9 mouse cellular contexts compared by ENCODE assay signal in the genomic region with DNA sequence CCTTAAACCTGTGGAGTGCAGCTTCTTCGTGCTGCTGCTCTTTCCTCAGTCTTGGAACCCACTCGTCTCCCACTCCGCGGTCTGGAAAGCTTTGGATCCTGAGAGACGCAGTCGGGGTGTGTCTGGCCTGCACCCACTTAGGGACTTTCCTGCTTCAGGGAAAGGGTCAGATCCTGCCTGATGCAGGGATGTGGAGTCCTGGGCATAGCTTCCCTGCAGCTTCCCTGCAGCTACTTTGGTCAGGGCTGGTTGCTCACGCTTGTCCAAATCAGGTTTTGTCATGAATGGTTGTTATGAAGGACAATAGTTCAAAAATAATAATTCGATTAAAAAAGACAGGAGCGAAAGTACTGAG. TPM values are rescaled to one million over a fixed set of nuclear protein-coding genes. Genes with fewer than 3 reads are reported as not detected.
DNase-seq lines count a peak whose midpoint lies in the region; ATAC-seq and TF ChIP-seq lines count a peak whose summit lies in the region.
"Had no signal": no experiment of that assay in that cellular context is flagged by ENCODE, and none has a peak within 500 bp of the region (broad histone marks: within the 10 kb centered on the region; RNA-seq: fewer than 3 reads in every experiment).

No protein-coding gene starts in this region.

- H3K4me1 ChIP-seq in kidney, adult 2 months (ENCODE audit: control insufficient read depth, insufficient read depth, low read length) = peaks cover 6% of the 10 kb centered on the region; the same call in 1 of the 2 replicates
- peaks cover 4% of the 10 kb centered on the region; the same call in 1 of the 2 replicates for H3K4me1 ChIP-seq in brown adipose tissue, adult 24 weeks (ENCODE audit: control insufficient read depth, insufficient read depth, insufficient read length, low read length)
- peaks cover 8% of the 10 kb centered on the region for H3K4me1 ChIP-seq in hindbrain, embryonic 12.5 days
- peaks cover 10% of the 10 kb centered on the region for H3K4me1 ChIP-seq in midbrain, embryonic 13.5 days (replicated peaks)

- ATAC-seq in hindbrain, embryonic 12.5 days (ENCODE audit: low FRiP score) = no peak
- ATAC-seq in midbrain, embryonic 13.5 days = no peak
- ATAC-seq in frontal cortex, adult (ENCODE audit: low TSS enrichment) = no peak

- H3K4me3 ChIP-seq in kidney, adult 2 months (ENCODE audit: insufficient read depth, low read depth, low read length) = peak overlapping the region; percentile 9
- peak overlapping the region; percentile 28 for H3K4me3 ChIP-seq in brown adipose tissue, adult 24 weeks (ENCODE audit: insufficient read depth, low read depth, low read length)
- H3K4me3 ChIP-seq in hindbrain, embryonic 12.5 days = peak overlapping the region; percentile 34
- H3K4me3 ChIP-seq in midbrain, embryonic 13.5 days (replicated peaks) = peak overlapping the region; percentile 33

- H3K36me3 ChIP-seq in kidney, adult 2 months (ENCODE audit: control insufficient read depth, insufficient read depth, low read length) = no peaks in the 10 kb centered on the region
- H3K36me3 ChIP-seq in hindbrain, embryonic 12.5 days = no peaks in the 10 kb centered on the region
- no peaks in the 10 kb centered on the region for H3K36me3 ChIP-seq in midbrain, embryonic 13.5 days

- no peak for DNase-seq in kidney, adult 2 months
- no peak for DNase-seq in kidney, postnatal 36 days
- no peak for DNase-seq in testis, postnatal 14 days (ENCODE audit: low spot score)
- DNase-seq in cerebellum, adult 11-12 months = no peak

- H3K27me3 ChIP-seq in kidney, adult 2 months (replicated peaks; ENCODE audit: control insufficient read depth, insufficient read depth, low read length) = no peaks in the 10 kb centered on the region
- H3K27me3 ChIP-seq in hindbrain, embryonic 12.5 days = peaks cover 8% of the 10 kb centered on the region
- 0 out of 2 replicates have a peak, but pooled peaks cover 4% of the 10 kb centered on the region for H3K27me3 ChIP-seq in midbrain, embryonic 13.5 days

- WGBS in kidney, adult 2 months = 34% methylated on average over 9 of the region's 9 CpGs
- 26% methylated on average over 9 of the region's 9 CpGs for WGBS in hindbrain, embryonic 12.5 days
- WGBS in midbrain, embryonic 13.5 days = 22% methylated on average over 9 of the region's 9 CpGs

- H3K9me3 ChIP-seq in hindbrain, embryonic 12.5 days (replicated peaks) = no peaks in the 10 kb centered on the region
- H3K9me3 ChIP-seq in midbrain, embryonic 13.5 days = no peaks in the 10 kb centered on the region

- peak overlapping the region; percentile 71 for H3K4me2 ChIP-seq in hindbrain, embryonic 12.5 days (replicated peaks)
- peak overlapping the region; percentile 67 for H3K4me2 ChIP-seq in midbrain, embryonic 13.5 days (replicated peaks)

- H3K9ac ChIP-seq in hindbrain, embryonic 12.5 days = peak overlapping the region; percentile 44
- peak overlapping the region; percentile 15 for H3K9ac ChIP-seq in midbrain, embryonic 13.5 days (replicated peaks)

- no peak for TF ChIP-seq POLR2A in kidney, adult 2 months (IDR thresholded peaks at IDR 0.05; ENCODE audit: low read depth, low read length)

- TF ChIP-seq CTCF in kidney, adult 2 months (conservative IDR thresholded peaks at IDR 0.05; ENCODE audit: insufficient read depth, insufficient read length, low read depth, low read length) = no peak

- no peak overlapping the region for H3K27ac ChIP-seq in kidney, adult 2 months (ENCODE audit: insufficient read depth, low read depth, low read length)
- no peak overlapping the region for H3K27ac ChIP-seq in brown adipose tissue, adult 24 weeks (replicated peaks; ENCODE audit: low read depth, low read length)
- H3K27ac ChIP-seq in hindbrain, embryonic 12.5 days = no peak overlapping the region
- H3K27ac ChIP-seq in midbrain, embryonic 13.5 days = 0 out of 2 replicates have a peak overlapping the region, but pooled peaks have one; percentile 17

RNA-seq across cellular contexts. Expression of a gene that starts 11.3 kb away (rescaled TPM):
- 9.4 and 10.8 TPM in 2 replicates for polyA plus RNA-seq in kidney, adult 2 months (2012; rRNA removed)
- not detected in 2 replicates for polyA plus RNA-seq in brown adipose tissue, adult 24 weeks (2012; ENCODE audit: insufficient read depth, insufficient read length, missing spikeins)
- polyA plus RNA-seq in hindbrain, embryonic 12.5 days (2016; fragmentation: Nextera tagmentation; extraction: Ambion mirVana) = not detected in 2 replicates
- polyA plus RNA-seq in midbrain, embryonic 13.5 days (2015; fragmentation: Nextera tagmentation; extraction: Ambion mirVana) = not detected in 2 replicates
- polyA plus RNA-seq: macrophage had no signal

RNA-seq across cellular contexts. Expression of a gene that starts 12.0 kb away (rescaled TPM):
- polyA plus RNA-seq in kidney, adult 2 months (2012; rRNA removed) = 21.9 and 23.4 TPM in 2 replicates
- 9.4 and 12.3 TPM in 2 replicates for polyA plus RNA-seq in brown adipose tissue, adult 24 weeks (2012; ENCODE audit: insufficient read depth, insufficient read length, missing spikeins)
- 28.1 and 28.7 TPM in 2 replicates for polyA plus RNA-seq in hindbrain, embryonic 12.5 days (2016; fragmentation: Nextera tagmentation; extraction: Ambion mirVana)
- polyA plus RNA-seq in midbrain, embryonic 13.5 days (2015; fragmentation: Nextera tagmentation; extraction: Ambion mirVana) = 15.7 and 16.6 TPM in 2 replicates

RNA-seq across cellular contexts. Expression of a gene that starts 49.8 kb away (rescaled TPM):
- 18.2 and 25.8 TPM in 2 replicates for polyA plus RNA-seq in kidney, adult 2 months (2012; rRNA removed)
- 3.0 TPM in 1 of 2 replicates, not detected in the other for polyA plus RNA-seq in brown adipose tissue, adult 24 weeks (2012; ENCODE audit: insufficient read depth, insufficient read length, missing spikeins)
- polyA plus RNA-seq in hindbrain, embryonic 12.5 days (2016; fragmentation: Nextera tagmentation; extraction: Ambion mirVana) = 0.43 TPM in 1 of 2 replicates, not detected in the other
- 0.48 TPM in 1 of 2 replicates, not detected in the other for polyA plus RNA-seq in midbrain, embryonic 13.5 days (2015; fragmentation: Nextera tagmentation; extraction: Ambion mirVana)
- polyA plus RNA-seq: macrophage had no signal

RNA-seq across cellular contexts. Expression of a gene that starts 55.5 kb away (rescaled TPM):
- 12.6 and 13.6 TPM in 2 replicates for polyA plus RNA-seq in kidney, adult 2 months (2012; rRNA removed)
- 4.7 and 6.4 TPM in 2 replicates for polyA plus RNA-seq in brown adipose tissue, adult 24 weeks (2012; ENCODE audit: insufficient read depth, insufficient read length, missing spikeins)
- 6.3 and 7.2 TPM in 2 replicates for polyA plus RNA-seq in hindbrain, embryonic 12.5 days (2016; fragmentation: Nextera tagmentation; extraction: Ambion mirVana)
- 5.7 and 6.9 TPM in 2 replicates for polyA plus RNA-seq in midbrain, embryonic 13.5 days (2015; fragmentation: Nextera tagmentation; extraction: Ambion mirVana)

RNA-seq across cellular contexts. Expression of a gene that starts 58.2 kb away (rescaled TPM):
- polyA plus RNA-seq in kidney, adult 2 months (2012; rRNA removed) = 22.2 and 23.7 TPM in 2 replicates
- polyA plus RNA-seq in brown adipose tissue, adult 24 weeks (2012; ENCODE audit: insufficient read depth, insufficient read length, missing spikeins) = 6.1 and 7.7 TPM in 2 replicates
- polyA plus RNA-seq in hindbrain, embryonic 12.5 days (2016; fragmentation: Nextera tagmentation; extraction: Ambion mirVana) = 23.6 and 25.6 TPM in 2 replicates
- 19.1 and 23.2 TPM in 2 replicates for polyA plus RNA-seq in midbrain, embryonic 13.5 days (2015; fragmentation: Nextera tagmentation; extraction: Ambion mirVana)
